Mouse (Mus musculus) cortical plate, adult 2 months (tissue): ENCODE results near the gene Apoa4.

Source experiments
- CTCF ChIP-seq: fragments of 200-500 bp; IDR thresholded peaks from 2 replicates; pipeline ENCODE4 v1.5.1; 2011; ENCODE audit warnings: mild to moderate bottlenecking, control low read depth, low read length; ENCODE audit not compliant: insufficient read depth; ENCODE audit errors: extremely low read depth
- POLR2A ChIP-seq: fragments of 200-500 bp; IDR thresholded peaks from 2 replicates; pipeline ENCODE4 v1.6.1; 2011; ENCODE audit warnings: mild to moderate bottlenecking, low read length, control low read depth; ENCODE audit not compliant: insufficient read depth; ENCODE audit errors: extremely low read depth

DNA sequence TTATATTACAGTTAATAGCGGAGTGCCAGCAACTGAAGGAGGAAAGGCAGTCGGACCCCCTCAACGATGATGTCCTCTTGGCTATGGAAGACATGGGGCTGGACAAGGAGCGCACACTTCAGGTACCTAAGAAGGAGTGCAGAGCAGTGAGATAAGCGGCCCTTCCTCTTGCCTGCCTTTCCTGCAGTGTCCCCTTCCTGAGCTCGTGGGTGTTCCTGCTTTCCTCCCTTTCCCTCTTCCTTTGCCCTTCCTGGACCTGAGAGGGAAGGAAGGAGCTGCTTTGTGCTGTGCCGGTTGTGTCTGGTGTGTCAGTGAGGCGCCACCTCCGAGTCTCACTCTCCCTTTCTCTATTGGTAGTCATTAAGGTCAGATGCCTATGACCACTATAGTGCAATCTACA is 45.7 kb upstream of the Apoa4 start:
- no peak for TF ChIP-seq CTCF
- no peak for TF ChIP-seq POLR2A
